Mouse (Mus musculus): ENCODE data around the gene Zc3h12b.

Gene Zc3h12b

DNA sequence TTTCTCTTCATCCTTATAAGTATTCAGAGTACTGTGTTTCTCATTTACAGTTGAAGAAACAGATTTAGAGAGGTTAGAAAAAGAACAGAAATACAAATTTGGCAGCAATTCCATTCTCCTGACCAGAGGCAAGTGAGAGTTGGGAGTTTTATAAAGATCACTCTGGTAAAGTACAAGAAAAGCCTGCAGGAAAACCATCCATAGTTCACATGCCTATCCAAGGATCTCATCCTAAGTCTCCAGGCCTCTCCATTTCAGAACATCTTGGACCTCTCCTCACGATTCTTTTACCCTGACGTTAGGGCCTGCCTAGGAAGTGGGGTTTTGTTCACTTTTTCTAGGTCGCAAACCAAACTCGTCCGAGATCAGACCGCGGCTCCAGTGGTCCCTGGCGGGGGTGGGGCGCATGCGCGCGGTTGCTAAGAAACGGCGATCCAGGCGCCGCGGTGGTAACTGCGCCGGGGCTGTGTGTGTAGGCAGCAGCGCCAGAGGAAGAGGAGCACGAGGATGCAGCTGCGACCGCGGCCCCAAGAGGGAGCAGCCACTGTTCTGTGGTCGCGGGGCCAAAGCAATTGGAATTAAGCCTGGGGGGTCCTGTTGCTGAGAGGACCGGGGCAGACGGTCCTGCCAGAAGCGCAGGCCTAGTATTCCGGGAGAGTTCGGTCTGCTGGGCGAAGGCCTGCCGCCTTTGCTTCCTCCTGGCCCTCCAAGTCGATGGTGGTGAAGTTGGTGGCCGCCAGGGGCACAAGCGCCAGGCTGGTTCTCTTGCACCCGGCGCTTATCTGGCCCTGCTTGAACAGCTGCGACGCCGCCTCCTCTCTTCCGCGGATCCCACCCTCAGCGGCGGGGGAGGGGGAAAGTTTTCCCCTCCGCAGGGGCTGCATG, at the start of gene Zc3h12b:
Zc3h12b (plus strand) TSS at position 452 of the 885 bp plus-strand sequence.
- peak; percentile 68 for DNase-seq

GRCm38 (mm10) chrX:95682206-95682605, 29.3 kb upstream of the Zc3h12b start:
- no peak for DNase-seq

DNA sequence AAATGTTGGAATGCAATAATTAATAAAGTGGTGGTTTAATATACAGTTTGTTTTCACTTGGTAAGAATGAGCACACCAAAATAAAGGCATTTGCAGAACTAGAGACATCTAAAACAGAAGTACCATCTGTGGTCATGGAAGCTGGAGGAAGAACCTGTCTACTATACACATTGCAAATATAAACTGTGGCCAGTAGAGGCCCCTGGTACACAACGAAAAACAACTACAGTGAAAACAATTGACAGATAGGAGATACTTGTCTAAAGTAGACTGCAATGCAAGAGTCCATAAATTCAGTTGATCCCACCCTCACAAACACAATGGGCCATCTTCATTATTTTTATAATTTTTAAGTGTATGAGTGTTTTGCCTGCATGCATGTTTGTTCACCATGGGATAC, 24.4 kb upstream of the Zc3h12b start:
- DNase-seq: no peak

DNA sequence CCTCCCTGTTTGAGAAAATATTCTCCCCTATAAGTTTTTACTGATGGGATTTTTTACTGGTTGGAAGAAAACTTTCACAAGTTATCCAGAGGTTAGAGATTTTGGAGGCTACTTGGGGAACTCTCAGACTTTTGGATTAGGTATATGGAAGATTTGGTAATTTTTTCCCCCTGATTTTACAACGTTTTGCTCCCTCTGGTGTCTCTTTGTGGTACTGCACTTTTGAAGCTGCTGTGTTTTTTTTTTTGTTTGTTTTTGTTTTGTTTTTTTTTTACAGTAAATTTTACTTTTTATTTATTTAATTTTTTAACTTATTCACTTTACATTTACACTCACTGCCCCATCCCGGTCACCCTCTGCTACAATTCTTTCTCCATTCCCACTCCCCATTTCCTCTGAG, 26.8 kb downstream of the Zc3h12b start:
- DNase-seq: no peak

- DNase-seq: no peak
These were observed 84.4 kb downstream of the Zc3h12b start for GRCm38 (mm10) chrX:95795881-95796280.

GRCm38 (mm10) chrX:95801790-95802189, 90.3 kb downstream of the Zc3h12b start:
- DNase-seq: no peak

- no peak for DNase-seq
These were observed 141.3 kb downstream of the Zc3h12b start for GRCm38 (mm10) chrX:95852806-95853205.

DNA sequence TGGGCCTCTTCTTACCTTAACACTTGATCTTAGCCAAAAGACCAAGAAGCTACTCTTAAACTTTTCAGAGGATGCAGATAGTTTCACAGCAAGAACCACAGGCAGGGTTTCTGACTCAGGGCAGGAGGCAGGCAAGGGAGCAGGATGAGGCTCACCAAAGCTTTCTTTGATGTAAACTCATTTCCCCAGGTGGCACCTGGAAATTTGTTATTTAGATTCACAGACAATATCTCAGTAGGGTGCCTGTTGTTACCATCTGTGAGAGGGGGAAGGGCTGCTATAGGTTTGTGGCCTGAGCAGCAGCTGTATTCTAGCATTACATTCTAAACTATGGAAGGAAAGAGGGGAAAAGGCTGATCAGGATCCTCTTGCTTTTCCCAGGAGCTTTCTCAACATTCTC, 169.6 kb downstream of the Zc3h12b start:
- DNase-seq: no peak

DNA sequence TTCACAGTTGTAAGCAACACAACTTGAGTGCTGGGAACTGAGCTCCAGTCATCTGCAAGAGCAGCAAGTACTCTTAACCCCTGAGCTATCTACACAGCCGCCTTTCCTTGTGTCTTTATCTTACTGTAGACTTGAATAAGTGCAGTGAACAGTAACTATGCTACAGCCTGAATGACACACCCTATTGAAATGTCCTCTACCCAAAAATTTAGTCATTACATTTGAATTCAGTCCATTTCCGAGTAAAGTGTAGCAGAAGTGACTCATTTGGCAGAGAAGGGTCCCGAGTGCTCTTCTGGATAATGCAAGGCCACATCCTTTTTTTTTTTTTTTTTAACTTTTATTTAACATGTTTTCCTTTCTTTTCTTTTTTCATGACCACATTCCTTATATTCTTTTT, 191.2 kb downstream of the Zc3h12b start:
- DNase-seq: no peak

- peak; percentile 48 for DNase-seq
These were observed 224.0 kb downstream of the Zc3h12b start for GRCm38 (mm10) chrX:95935481-95935880.

DNA sequence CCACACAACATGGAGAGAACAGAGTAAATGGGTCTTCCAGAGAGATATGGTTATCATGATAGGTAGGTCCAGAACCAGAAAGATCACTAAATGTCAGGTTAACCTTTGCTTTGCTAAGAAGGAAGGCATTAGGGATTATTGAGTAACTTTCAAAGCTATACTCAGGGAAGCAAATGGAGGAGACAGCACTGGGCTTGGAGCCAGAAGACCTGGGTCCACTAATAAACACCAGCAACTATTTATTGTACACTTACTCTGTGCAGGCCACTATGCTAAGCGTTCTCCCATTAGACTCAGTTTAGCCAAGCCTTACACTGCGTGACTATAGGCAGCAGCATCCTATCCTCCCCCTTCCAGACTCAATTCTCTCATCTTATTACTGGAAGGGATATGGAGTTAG, 234.0 kb downstream of the Zc3h12b start:
- DNase-seq: no peak

DNA sequence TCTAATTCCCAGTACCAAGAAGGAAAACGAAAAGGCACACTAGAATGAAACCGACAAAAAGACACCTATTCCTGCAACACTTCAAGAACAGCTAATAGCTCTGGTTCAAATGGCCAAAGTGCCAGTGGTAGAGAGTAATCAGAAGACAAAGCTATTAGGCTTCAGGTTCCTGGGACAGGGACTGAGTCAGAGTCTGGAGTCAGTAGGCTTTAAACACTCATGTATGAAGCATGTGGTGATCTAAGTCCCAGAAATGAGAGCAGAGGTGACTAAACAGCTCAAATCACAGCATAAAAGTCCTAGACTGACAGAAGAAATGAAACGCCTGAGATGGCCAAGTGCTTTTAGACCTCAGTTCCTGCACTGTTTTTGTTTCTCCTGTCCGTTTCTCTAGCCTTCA, 236.7 kb downstream of the Zc3h12b start:
- no peak for DNase-seq

GRCm38 (mm10) chrX:95950776-95951175, 239.3 kb downstream of the Zc3h12b start:
- no peak for DNase-seq

DNA sequence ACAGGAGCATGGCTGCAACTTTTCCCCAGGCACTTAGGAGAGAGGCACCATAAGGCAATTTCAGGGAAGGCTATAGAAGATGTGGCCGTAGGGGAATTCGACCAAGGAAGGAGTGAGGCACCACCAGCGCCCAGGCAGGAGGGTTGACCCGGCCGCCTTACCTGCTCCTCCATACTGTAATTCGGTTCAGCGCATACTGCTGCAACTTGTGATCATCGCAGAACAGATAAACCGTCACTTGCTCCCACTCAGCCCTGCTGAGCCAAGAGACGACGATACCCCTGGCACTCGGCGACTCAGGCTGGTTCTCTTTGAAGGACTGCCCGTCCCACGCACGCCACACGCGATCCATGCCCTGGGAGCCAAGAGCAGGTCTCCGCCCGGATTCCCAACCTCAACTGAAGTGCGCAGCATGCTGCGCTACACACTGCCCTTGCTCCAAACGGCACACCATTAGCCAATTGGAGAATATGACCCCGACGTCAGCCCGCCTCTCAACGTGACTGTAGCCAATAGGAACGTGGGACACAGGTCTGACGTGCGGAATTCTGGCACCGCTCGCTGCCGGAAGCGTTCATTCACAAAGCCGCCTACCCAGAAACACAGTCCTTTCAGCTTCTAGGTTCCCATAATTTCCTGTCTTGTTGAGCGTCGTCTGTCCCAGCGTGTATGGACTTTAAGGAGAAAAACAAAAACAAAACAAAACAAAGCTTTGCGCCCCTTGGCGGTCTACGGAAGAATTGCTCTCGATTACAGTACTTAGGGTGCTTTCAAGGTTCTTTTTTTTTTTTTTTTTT, 245.2 kb downstream of the Zc3h12b start, which contains the start of gene Las1l:
Las1l (minus strand) TSS at position 466 of the 797 bp plus-strand sequence.
- peak; percentile 95 for DNase-seq

- DNase-seq: peak; percentile 32
These were observed 246.0 kb downstream of the Zc3h12b start for GRCm38 (mm10) chrX:95957461-95957860.

- no peak for DNase-seq
These were observed 251.9 kb downstream of the Zc3h12b start for GRCm38 (mm10) chrX:95963366-95963765.

DNA sequence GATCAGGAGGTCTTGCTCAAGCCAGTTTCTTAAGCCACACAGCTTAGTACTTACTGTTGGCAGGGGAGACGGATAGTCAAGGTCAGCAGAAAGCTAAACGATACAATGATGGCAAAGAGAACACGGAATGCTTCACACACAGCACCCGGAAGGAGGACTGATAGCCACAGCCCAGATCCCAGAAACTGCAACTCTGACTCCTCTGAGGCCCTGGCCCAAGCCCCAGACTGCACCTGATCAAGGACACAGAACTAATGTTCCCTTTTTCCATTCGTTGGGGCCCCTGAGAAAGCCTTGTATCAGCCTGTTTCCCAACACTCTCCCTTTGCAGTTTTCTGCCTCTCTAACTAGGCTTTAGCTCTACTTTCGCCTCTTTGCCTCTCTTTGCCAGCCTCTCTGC, 253.6 kb downstream of the Zc3h12b start:
- no peak for DNase-seq

- DNase-seq: peak; percentile 90
These were observed 256.5 kb downstream of the Zc3h12b start for GRCm38 (mm10) chrX:95967847-95968593.

DNA sequence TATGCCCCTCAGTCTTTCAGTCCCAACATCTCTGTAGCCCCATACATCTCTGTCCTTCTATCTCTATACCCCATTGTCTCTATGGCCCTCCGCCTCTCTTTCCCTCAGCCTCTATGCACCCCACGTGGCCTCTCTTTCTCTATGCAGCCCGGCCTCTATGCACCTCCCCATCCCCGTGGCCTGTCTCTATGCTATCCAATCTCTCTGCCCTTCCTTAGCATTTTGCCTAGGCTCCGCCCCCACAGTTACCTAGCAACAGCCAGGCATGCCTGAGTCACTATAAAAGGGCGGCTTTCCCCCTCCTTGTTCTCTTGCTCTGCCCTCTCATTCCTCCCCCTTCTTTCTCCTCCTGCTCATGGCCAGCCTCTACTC, 257.1 kb downstream of the Zc3h12b start:
- DNase-seq: peak; percentile 92

DNA sequence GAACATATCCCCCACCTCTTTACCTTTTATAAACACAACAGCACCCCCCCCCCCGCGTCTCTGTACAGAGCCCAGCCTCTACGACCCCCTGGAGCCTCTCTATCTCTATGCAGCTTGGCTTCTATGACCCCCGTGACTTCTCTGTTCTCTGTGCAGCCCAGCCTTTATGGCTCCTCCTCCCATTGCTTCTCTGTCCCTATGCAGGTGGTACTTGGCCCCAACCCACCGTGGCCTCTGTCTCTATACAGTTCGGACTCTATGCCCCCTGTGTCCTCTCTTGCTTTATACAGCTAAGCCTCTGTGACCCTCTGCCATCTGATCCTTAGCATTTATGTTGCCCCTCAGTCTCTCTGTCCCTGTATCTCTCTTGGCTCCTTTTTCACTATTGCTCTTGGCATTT, 257.6 kb downstream of the Zc3h12b start:
- peak; percentile 49 for DNase-seq

DNA sequence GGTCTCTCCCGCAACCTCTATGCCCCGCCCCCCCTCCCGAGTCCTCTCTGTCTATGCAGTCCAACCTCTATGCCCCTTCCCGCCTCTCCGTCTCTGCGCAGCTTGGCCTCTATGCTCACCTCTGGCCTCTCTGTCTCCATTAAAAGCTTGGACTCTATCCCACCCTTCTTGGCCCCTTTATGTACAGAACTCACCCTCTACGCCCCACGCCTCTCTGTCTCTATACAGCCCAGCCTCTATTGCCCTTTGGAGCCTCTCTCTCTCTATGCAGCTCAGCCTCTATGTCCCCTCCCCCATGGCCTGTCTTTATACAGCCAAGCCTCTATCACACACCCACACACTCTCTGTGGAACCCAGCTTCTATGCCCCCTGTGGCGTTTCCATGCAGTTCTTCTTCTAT, 258.5 kb downstream of the Zc3h12b start:
- peak; percentile 20 for DNase-seq
